Mouse (Mus musculus): ENCODE results near the gene Apol7e. TPM values are rescaled to one million over a fixed set of nuclear protein-coding genes. Genes with fewer than 3 reads are reported as not detected.
A peak's percentile ranks its signal among the peaks of the same experiment; 100 is the strongest.
"Not testable (repeated sequence)": the region's sequence is repeated elsewhere in the genome, so short reads cannot be mapped to it uniquely, and the experiment has no call there.

The Apol7e gene
- polyA plus RNA-seq (2012; ENCODE audit: insufficient read depth, insufficient read length, missing spikeins), result not detected in 2 replicates

DNA sequence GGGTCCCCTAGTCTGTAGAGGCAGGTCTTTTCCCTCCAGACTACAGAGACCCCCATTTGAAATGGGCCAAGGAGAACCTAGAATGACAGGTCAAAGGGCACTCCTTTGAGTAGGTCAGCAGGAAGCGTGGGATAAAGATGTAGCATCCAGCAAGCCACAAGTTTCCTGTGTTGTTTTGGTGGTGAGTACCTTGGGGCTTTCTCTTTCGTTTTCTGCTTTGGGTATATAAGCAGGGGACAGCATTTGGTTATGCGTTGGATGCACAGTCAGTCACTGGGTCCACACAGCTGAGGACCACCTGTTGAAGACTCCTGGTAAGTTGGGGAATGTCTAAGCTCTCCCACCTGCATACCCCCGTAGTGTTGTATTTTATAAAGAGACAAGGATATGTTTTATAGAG, at the start of gene Apol7e:
Gene Apol7e, plus strand, starts transcription at position 202 of the 400 bp plus-strand sequence.
- H3K27ac ChIP-seq (replicated peaks; ENCODE audit: low read depth, low read length); H3K4me1 ChIP-seq (ENCODE audit: control insufficient read depth, insufficient read depth, insufficient read length, low read length): not testable (repeated sequence)

DNA sequence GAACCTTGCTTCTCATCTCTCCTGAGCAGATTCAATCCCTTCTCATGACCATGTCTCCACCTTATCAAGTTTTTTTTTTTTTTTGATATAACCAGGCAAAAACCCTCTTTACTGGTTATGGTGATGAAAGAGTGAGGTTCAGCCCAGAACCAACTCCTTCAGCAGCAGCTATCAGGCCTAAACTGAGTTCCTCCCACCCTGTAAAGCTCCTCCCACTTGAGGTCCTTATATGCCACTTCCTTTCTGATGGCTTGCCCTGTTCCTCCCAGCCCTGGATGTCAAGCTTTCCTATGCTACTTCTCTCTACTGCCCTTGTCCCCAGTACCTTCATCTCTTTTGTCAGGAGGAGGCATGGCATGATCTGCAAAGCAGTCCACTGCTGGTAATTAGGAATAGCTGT, 47.5 kb upstream of the Apol7e start:
- H3K4me3 ChIP-seq (ENCODE audit: insufficient read depth, low read depth, low read length); H3K27ac ChIP-seq (replicated peaks; ENCODE audit: low read depth, low read length); H3K4me1 ChIP-seq (ENCODE audit: control insufficient read depth, insufficient read depth, insufficient read length, low read length): not testable (repeated sequence)

More for the DNA sequence above, at the start of gene Apol7e:
- H3K4me3 ChIP-seq (ENCODE audit: insufficient read depth, low read depth, low read length), result not testable (repeated sequence)

DNA sequence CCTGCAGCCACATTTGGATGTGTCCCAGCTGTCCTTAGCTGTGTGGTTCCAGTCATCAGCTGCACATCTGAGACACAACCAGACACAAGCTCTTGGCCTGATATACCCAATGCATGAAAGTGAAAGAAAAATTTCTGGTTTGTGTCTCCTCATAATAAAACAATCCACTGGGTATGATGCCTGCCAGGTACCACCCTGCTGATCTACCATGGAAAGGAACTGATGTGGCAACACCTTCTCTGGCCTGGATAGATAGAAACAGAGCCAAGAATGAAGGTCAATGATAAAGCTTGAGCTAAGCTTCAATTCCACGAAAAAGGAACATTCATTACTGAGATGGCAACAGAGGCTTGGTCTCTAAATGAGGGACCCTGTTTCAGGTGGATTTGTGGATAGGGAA, 38.9 kb upstream of the Apol7e start:
- H3K27ac ChIP-seq (replicated peaks; ENCODE audit: low read depth, low read length); H3K4me3 ChIP-seq (ENCODE audit: insufficient read depth, low read depth, low read length); H3K4me1 ChIP-seq (ENCODE audit: control insufficient read depth, insufficient read depth, insufficient read length, low read length): not testable (repeated sequence)

DNA sequence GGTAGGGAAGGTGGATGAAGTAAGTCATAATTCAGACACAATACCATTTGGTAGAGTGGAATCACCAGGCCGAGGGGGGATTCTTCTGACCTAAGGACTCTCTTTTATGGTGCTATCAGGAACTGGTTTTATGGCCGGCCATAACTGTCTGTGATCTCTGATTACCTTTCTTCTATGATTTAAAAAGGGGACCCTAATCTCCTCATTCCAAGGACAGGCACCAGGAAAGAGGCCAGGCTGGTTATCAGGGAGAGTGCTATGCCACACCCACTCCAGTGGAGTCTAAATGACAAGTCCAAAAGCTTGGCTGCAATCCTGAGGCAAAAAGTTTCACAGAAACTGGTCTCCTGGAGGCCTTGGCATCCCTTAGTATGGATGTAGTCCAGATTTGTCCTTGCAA, 36.8 kb upstream of the Apol7e start:
- not testable (repeated sequence) for H3K4me3 ChIP-seq (ENCODE audit: insufficient read depth, low read depth, low read length); H3K4me1 ChIP-seq (ENCODE audit: control insufficient read depth, insufficient read depth, insufficient read length, low read length); H3K27ac ChIP-seq (replicated peaks; ENCODE audit: low read depth, low read length)

DNA sequence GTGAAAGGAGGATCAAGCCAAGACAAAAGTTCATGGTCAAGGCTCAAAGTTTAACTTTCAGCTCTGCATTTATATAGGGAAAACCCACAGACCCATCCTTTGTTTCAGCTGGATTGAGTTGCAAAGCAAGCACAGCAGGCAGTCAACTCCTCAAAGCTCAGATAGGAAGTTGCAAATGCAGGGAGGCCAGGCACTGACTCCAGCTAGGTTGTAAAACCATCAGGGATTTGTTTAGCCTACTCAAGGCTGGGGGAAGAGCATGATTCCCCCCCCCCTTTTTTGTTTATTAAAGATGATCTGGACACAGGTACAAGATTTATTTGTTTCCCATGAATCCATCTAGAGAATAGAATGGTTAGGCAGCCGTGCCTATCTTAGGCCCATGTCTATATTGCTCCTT, 24.6 kb upstream of the Apol7e start:
- not testable (repeated sequence) for H3K4me1 ChIP-seq (ENCODE audit: control insufficient read depth, insufficient read depth, insufficient read length, low read length); H3K27ac ChIP-seq (replicated peaks; ENCODE audit: low read depth, low read length); H3K4me3 ChIP-seq (ENCODE audit: insufficient read depth, low read depth, low read length)

DNA sequence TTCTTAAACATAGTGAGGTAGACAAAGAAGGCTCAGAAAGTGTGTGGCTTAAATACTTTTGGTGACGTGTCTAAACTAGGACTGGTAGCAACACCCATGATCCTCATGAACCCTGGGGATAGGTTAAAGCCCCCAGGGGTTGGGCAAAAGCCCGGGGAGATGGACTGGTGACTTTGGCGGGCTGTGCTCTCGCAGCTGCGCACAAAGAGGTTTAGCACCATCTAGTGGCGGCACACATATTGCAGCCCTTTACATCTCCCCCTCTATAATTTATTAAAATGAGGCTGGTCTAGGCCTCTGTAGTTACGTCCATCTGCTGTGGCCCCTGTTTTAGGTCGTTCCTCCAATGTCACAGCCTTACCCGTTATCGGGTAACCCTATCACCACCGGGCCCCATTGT, 14.7 kb upstream of the Apol7e start:
- not testable (repeated sequence) for H3K4me1 ChIP-seq (ENCODE audit: control insufficient read depth, insufficient read depth, insufficient read length, low read length); H3K4me3 ChIP-seq (ENCODE audit: insufficient read depth, low read depth, low read length); H3K27ac ChIP-seq (replicated peaks; ENCODE audit: low read depth, low read length)

DNA sequence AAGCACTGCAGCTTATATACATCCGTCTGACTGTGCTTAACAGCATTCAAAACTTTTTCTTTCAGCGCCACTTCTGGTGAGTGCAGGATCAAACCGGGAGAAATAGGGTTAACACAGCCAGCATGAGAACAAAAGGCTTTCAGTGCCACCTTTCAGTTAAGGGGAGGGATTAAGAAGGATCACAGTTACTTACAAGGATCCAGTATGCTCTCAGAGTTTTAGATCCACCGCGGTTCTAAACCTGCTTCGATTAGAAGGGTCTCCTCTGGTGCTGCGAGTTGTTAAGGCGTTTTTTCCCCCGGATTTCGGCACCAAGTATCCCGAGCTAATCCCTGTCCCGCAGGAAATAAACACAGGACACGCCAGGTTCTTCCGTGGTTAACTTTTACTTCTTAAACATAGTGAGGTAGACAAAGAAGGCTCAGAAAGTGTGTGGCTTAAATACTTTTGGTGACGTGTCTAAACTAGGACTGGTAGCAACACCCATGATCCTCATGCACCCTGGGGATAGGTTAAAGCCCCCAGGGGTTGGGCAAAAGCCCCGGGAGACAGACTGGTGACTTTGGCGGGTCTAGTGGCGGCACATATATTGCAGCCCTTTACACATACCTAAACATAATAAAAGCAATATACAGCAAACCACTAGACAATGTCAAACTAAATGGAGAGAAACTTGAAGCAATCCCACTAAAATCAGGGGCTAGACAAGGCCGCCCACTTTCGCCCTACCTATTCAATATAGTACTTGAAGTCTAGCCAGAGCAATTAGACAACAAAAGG, 6.9 kb upstream of the Apol7e start:
- H3K4me3 ChIP-seq (ENCODE audit: insufficient read depth, low read depth, low read length), result 0 out of 2 replicates have a peak overlapping the region, but pooled peaks have one; percentile 7

DNA sequence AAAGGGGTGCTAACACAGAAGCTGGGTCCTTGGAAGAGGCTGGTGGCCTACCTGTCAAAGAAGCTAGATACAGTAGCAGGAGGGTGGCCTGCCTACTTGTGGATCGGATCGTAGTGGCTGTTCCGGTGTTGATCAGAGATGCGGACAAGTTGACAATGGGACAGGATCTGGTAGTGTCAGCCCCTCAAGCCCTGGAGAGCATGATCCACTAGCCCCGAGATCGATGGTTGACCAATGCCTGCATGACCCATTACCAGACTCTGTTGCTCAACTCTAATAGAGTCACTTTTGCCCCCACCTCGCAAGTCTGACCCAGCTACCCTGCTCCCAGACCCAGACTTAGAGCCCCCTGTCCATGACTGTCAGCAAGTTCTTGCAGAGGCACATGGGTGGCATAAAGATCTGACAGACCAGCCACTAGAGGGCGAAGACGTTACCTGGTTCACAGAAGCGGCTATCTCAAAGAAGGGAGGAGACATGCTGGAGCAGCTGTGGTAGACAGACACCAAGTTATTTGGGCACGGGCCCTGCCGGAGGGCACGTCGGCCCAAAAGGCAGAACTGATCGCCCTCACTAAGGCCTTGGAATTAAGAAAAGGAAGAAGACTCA, 3.9 kb upstream of the Apol7e start:
- H3K4me1 ChIP-seq (ENCODE audit: control insufficient read depth, insufficient read depth, insufficient read length, low read length); H3K4me3 ChIP-seq (ENCODE audit: insufficient read depth, low read depth, low read length); H3K27ac ChIP-seq (replicated peaks; ENCODE audit: low read depth, low read length): not testable (repeated sequence)

More for the DNA sequence above, 6.9 kb upstream of the Apol7e start:
- H3K4me1 ChIP-seq (ENCODE audit: control insufficient read depth, insufficient read depth, insufficient read length, low read length); H3K27ac ChIP-seq (replicated peaks; ENCODE audit: low read depth, low read length): not testable (repeated sequence)

DNA sequence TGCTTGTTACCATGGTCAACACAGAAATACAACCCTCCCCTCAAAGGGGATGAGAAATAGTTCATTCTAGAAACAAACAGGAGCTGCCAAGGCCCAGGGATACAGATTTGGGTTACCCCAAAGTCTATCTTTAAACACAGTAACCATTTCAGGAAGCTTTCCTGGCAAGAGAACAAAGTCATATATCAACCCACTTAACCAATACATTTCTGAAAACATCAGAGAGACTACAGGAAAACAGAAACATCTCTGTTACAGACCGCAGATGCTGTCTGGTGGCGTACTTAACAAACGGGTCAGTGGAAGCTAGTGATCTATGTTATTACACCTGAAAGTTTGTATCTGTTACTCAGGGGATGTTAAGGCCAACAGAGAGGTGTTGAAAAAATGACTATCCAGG, 6.6 kb downstream of the Apol7e start:
- not testable (repeated sequence) for H3K27ac ChIP-seq (replicated peaks; ENCODE audit: low read depth, low read length); H3K4me3 ChIP-seq (ENCODE audit: insufficient read depth, low read depth, low read length); H3K4me1 ChIP-seq (ENCODE audit: control insufficient read depth, insufficient read depth, insufficient read length, low read length)

DNA sequence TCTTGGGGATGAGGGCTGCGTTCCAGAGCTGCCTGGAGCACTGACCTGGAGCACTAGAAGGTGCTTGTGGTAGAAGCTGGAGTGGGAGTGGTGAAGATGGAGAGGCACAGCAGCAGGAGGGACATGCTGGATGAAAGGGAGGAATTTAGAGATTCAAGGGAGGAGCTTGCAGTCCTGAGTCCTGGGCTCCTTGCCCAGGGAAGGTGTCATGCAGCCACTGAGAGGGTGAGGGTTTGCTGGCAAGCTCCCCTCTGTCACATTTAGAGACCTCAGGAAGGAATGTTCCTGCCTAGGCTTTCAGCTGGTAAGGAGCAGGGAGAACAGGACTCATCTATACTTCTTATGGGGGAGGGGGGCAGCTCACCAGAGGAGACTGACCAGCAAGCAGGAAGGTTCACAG, 10.3 kb downstream of the Apol7e start:
- not testable (repeated sequence) for H3K27ac ChIP-seq (replicated peaks; ENCODE audit: low read depth, low read length); H3K4me3 ChIP-seq (ENCODE audit: insufficient read depth, low read depth, low read length); H3K4me1 ChIP-seq (ENCODE audit: control insufficient read depth, insufficient read depth, insufficient read length, low read length)

DNA sequence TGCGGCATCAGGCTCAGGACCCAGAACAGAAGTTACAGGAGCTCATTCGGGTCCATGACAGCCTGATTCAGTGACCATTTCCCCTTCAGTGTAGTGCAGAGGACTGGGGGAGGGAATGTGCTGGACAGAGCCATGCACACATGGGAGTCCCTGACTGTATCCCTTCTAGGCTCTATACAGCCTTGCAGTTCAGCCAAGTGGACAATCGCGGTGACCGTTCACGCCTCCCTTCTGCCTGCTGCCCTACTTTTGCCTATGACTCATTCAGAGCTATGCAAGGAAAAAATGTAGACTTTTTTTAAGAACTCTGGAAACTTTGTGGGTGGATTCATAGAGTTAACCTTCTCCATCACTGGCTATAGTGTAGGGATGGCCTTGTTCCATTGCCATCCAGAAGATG, 19.6 kb downstream of the Apol7e start:
- H3K27ac ChIP-seq (replicated peaks; ENCODE audit: low read depth, low read length); H3K4me3 ChIP-seq (ENCODE audit: insufficient read depth, low read depth, low read length); H3K4me1 ChIP-seq (ENCODE audit: control insufficient read depth, insufficient read depth, insufficient read length, low read length): not testable (repeated sequence)

DNA sequence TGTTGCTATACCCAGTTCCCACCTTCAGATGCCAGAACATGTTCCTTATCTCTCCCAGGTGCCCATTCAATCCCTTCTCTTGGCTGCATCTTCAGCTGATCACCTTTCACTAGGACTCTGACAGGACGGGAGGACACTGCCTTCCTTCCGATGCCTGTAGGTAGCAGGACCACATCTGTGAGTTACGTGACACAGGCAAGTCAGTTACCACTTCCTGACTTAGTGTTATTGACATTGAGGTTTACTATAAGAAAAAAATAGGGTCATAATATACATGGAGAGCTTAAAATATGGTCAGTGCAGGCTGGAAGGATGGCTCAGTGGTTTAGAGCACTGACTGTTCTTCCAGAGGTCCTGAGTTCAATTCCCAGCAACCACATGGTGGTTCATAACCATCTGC, 22.9 kb downstream of the Apol7e start:
- H3K4me3 ChIP-seq (ENCODE audit: insufficient read depth, low read depth, low read length); H3K4me1 ChIP-seq (ENCODE audit: control insufficient read depth, insufficient read depth, insufficient read length, low read length); H3K27ac ChIP-seq (replicated peaks; ENCODE audit: low read depth, low read length): not testable (repeated sequence)

DNA sequence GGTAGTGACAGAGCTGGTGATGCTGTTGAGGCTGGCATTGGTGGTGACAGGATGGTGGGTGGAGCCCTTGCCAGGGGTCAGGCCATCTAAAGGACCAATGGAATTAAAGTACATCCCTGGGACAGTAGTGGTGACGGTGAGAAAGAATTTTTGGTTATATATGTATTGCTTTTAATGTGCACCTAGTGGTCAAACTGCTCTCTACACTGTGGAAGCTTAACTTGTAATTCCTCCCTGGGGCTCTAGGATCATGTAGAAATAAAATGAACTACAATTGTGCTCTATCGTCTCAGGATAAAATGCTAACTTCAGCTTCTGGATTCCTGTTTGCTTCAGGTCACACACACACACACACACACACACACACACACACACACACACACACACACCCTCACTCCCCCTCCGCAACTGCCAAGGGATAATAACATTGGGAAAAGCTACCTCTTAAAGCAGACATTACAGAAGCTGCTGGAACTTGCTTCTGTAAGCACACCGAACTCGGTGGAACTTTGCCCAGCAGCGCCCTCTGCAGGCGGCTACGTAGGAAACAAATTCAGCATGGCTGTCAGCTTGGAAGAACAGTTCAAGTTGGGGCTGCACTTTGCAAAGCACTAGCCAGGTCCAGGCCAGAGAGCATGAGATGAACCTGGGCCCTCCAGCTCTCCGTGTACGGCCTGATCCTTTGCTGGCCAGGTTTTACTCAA, 25.7 kb downstream of the Apol7e start:
- not testable (repeated sequence) for H3K27ac ChIP-seq (replicated peaks; ENCODE audit: low read depth, low read length)

DNA sequence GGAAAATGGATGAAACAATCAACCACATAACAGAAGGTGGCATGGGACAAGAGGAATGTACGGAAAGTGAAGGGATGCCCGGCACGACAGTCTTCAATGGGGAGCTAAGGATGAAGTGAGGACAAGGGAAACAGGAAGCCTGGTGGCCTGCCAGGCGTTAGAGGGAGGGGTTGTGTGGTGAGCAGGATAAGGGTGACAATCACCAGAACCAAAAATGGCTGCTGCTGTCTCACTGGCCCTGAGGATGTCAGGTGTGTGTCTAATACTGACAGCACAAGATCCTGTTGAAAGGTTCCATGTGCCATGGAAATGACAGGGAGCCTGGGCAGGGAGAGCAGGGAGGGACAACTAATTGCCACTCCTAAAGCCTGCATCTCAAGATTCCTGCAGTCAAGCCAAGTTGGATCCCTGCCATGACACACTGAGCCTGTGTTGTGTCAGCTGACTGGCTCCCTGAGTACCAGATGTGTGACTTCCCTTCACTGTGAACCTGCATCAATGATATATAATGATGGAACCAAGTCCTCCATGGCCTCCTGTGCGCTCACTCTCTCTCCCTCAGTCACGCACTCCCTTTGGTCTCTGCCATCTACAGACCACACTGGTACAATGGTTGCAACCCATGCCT, 26.9 kb downstream of the Apol7e start:
- H3K27ac ChIP-seq (replicated peaks; ENCODE audit: low read depth, low read length); H3K4me3 ChIP-seq (ENCODE audit: insufficient read depth, low read depth, low read length); H3K4me1 ChIP-seq (ENCODE audit: control insufficient read depth, insufficient read depth, insufficient read length, low read length): not testable (repeated sequence)

More for the DNA sequence above, 25.7 kb downstream of the Apol7e start:
- not testable (repeated sequence) for H3K4me3 ChIP-seq (ENCODE audit: insufficient read depth, low read depth, low read length); H3K4me1 ChIP-seq (ENCODE audit: control insufficient read depth, insufficient read depth, insufficient read length, low read length)

DNA sequence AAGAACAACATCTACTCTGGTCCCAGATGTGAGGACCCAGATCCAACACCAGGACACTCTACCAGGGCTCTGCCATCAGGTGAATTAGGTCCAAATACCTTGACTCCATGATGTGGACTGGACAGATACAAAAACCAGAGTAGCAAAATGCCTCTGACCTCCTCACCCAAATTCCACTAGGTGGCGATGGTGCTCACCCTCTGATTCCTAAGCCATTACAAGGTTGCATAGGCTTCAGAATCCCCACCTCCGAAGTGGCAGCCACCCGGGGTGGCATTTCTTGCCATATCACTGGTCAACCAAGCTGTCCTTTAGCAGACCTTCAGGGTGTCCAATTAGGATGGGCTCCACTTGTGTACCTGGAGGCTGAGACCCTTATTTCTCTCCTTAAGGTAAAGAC, 28.5 kb downstream of the Apol7e start:
- H3K4me1 ChIP-seq (ENCODE audit: control insufficient read depth, insufficient read depth, insufficient read length, low read length); H3K4me3 ChIP-seq (ENCODE audit: insufficient read depth, low read depth, low read length); H3K27ac ChIP-seq (replicated peaks; ENCODE audit: low read depth, low read length): not testable (repeated sequence)

All from brown adipose tissue, adult 24 weeks (tissue).